Mouse (Mus musculus) kidney, embryonic 14.5 days (tissue): ENCODE data around the gene Gps2. TPM values are rescaled to one million over a fixed set of nuclear protein-coding genes. Genes with fewer than 3 reads are reported as not detected.
"Not testable (repeated sequence)": the region's sequence is repeated elsewhere in the genome, so short reads cannot be mapped to it uniquely, and the experiment has no call there.

Experiments used
- ATAC-seq: fragments of 200-750 bp; cut with Nextera tagmentation; 2 replicates; pipeline ENCODE4 v1.8.0; 2017; ENCODE audit warnings: moderate number of reproducible peaks, mild to moderate bottlenecking, moderate TSS enrichment, moderate library complexity; ENCODE audit not compliant: low FRiP score, low TSS enrichment
- H3K27ac ChIP-seq: fragments of 300-500 bp; sonication (generic); 2 replicates; pipeline ENCODE4 v1.5.1; 2014; ENCODE audit warnings: low read depth, mild to moderate bottlenecking, low read length, moderate library complexity, mixed read lengths
- H3K27me3 ChIP-seq: fragments of 300-500 bp; sonication (generic); 2 replicates; pipeline ENCODE4 v1.6.1; 2014; ENCODE audit warnings: mild to moderate bottlenecking, low read length; ENCODE audit not compliant: control insufficient read depth, insufficient read depth
- H3K36me3 ChIP-seq: fragments of 300-500 bp; sonication (generic); 2 replicates; pipeline ENCODE4 v1.6.1; 2014; ENCODE audit warnings: low read length, mixed read lengths; ENCODE audit not compliant: control insufficient read depth, insufficient read depth
- H3K4me1 ChIP-seq: fragments of 300-500 bp; sonication (generic); 2 replicates; pipeline ENCODE4 v1.6.1; 2014; ENCODE audit warnings: low read length, mixed read lengths; ENCODE audit not compliant: control insufficient read depth, insufficient read depth
- H3K4me2 ChIP-seq: fragments of 300-500 bp; sonication (generic); replicated peaks from 2 replicates; pipeline ENCODE4 v1.6.1; 2014; ENCODE audit warnings: low read depth, mild to moderate bottlenecking, low read length
- H3K4me3 ChIP-seq: fragments of 300-500 bp; sonication (generic); 2 replicates; pipeline ENCODE4 v1.5.1; 2014; ENCODE audit warnings: mild to moderate bottlenecking, low read length
- H3K9ac ChIP-seq: fragments of 300-500 bp; sonication (generic); 2 replicates; pipeline ENCODE4 v1.6.1; 2014; ENCODE audit warnings: low read depth, mild to moderate bottlenecking, low read length, moderate library complexity
- H3K9me3 ChIP-seq: fragments of 300-500 bp; sonication (generic); 2 replicates; pipeline ENCODE4 v1.6.1; 2016; ENCODE audit warnings: low read length; ENCODE audit not compliant: control insufficient read depth
- WGBS: fragments of 180-500 bp; shearing (Covaris S2); extraction: QIAGEN DNeasy Blood & Tissue Kit; methylation state at CpG from one replicate; pipeline ENCODE4 v1.1.7; 2014; 5-methylcytosine and 5-hydroxymethylcytosine counted together
- polyA plus RNA-seq: library from polyadenylated mRNA; unstranded; fragments of >200 nt; fragmentation: Nextera tagmentation; extraction: Ambion mirVana; gene quantifications from 2 replicates; pipeline ENCODE4 v1.2.1, GENCODE M21; 2014

The Gps2 gene
- polyA plus RNA-seq, 1 experiment from 2014 or later, result 73.4 TPM

- Histone ChIP-seq H3K4me1 (0 out of 2 replicates have a peak, but pooled peaks cover 3% of the 10 kb centered on the region), H3K9me3 (no peaks in the 10 kb centered on the region), H3K4me2 (no peak overlapping the region), H3K36me3 (no peaks in the 10 kb centered on the region), H3K27me3 (no peaks in the 10 kb centered on the region), H3K4me3 (no peak overlapping the region), H3K27ac (no peak overlapping the region), H3K9ac (no peak overlapping the region; the same call in 1 of the 2 replicates)
- no peak for ATAC-seq
- WGBS, result 70% methylated on average over 11 of the region's 11 CpGs
Observed at GRCm38 (mm10) chr11:69953267-69953915, 39.7 kb downstream of the Gps2 start.

DNA sequence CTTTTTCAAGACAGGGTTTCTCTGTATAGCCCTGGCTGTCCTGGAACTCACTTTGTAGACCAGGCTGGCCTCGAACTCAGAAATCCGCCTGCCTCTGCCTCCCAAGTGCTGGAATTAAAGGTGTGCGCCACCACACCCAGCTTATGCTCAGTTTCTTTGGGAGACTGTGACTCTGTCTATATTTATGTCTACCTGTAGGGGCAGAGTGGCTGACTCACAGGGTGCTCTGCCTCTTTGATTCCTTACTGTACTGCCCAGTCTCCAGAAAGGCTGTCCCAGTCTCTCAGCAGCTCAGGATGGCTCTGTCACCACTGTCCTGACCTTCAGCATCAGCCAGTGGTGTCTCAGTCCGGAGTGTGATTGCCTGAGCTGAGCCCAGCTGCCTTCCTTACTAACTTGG lies 41.9 kb downstream of the Gps2 start:
- H3K9ac ChIP-seq, H3K4me2 ChIP-seq, H3K27me3 ChIP-seq, H3K4me3 ChIP-seq, H3K9me3 ChIP-seq, ATAC-seq, H3K27ac ChIP-seq, H3K4me1 ChIP-seq, H3K36me3 ChIP-seq: not testable (repeated sequence)
- 77% methylated on average over 4 of the region's 4 CpGs for WGBS

- Histone ChIP-seq H3K36me3 (no peaks in the 10 kb centered on the region), H3K4me2 (no peak overlapping the region), H3K9me3 (no peaks in the 10 kb centered on the region), H3K4me1 (no peaks in the 10 kb centered on the region), H3K9ac (no peak overlapping the region), H3K27ac (no peak overlapping the region), H3K4me3 (no peak overlapping the region), H3K27me3 (no peaks in the 10 kb centered on the region)
- no peak for ATAC-seq
- WGBS, result 69% methylated on average over 1 of the region's 1 CpGs
Observed at GRCm38 (mm10) chr11:69956218-69956617, 42.5 kb downstream of the Gps2 start.

GRCm38 (mm10) chr11:69960616-69961015 lies 46.9 kb downstream of the Gps2 start:
- ATAC-seq, result no peak
- peaks cover 17% of the 10 kb centered on the region for H3K27me3 ChIP-seq
- WGBS, result 43% methylated on average over 5 of the region's 5 CpGs
- H3K36me3 ChIP-seq, result no peaks in the 10 kb centered on the region
- H3K4me1 ChIP-seq, result no peaks in the 10 kb centered on the region
- no peak overlapping the region for H3K27ac ChIP-seq
- no peak overlapping the region for H3K9ac ChIP-seq
- no peak overlapping the region for H3K4me3 ChIP-seq
- no peak overlapping the region for H3K4me2 ChIP-seq
- no peaks in the 10 kb centered on the region for H3K9me3 ChIP-seq

DNA sequence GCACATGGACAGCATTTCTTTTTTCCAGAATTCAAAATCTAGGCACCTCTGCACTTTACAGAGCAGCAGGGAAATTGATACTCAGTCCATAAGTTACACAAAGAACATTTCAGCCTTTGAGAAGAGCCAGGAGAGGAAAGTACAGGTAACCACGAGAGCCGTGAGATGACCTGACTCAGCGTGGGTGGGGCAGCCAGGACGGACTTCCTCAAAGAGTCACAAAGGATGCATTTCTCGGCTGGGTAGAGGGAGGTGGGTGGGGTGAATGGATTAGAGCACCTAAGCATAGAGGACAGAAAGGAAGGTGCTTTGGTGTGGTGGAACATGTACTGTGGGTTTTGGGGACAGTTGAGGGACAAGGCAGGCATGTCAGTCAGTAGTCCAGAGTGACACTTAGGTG lies 48.2 kb downstream of the Gps2 start:
- no peaks in the 10 kb centered on the region for H3K9me3 ChIP-seq
- no peak overlapping the region for H3K4me3 ChIP-seq
- ATAC-seq, result no peak
- H3K9ac ChIP-seq, result no peak overlapping the region
- H3K36me3 ChIP-seq, result no peaks in the 10 kb centered on the region
- peaks cover 4% of the 10 kb centered on the region; the same call in 1 of the 2 replicates for H3K4me1 ChIP-seq
- 31% methylated on average over 5 of the region's 5 CpGs for WGBS
- peaks cover 29% of the 10 kb centered on the region for H3K27me3 ChIP-seq
- no peak overlapping the region for H3K4me2 ChIP-seq
- H3K27ac ChIP-seq, result no peak overlapping the region

DNA sequence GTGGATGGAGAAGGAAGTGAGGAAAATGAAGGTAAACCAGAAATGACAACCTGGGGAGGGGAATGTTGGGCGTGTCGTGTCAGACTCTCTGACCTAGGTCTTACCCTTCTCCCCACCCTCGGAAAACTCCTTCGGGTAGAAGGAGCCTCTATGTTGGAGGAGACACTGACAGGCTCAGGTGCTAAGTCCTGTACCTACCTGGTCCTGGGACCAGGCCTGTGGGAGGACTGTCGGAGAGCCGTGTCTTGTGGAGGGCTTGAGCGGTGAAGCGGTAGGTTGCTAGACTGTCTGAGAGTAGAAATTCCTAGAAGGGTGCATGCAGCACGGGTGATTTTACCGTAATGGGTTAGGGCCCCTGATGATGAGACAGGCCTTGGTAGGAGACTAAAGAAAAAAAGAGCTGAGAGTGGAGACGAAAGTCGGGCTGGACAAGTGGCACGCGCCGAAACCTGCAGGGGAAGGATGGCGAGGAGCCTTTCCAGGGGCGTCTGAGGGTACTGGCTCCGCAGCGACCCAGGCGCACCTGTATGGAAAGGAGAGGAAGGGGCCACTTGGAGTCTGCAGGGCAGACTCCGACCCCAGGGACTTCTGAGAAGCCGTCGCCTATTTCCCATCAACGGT lies 51.1 kb downstream of the Gps2 start, which contains the start of gene Cldn7:
Gene Cldn7, plus strand, starts transcription at position 130 of the 621 bp plus-strand sequence.
- Histone ChIP-seq H3K4me1 (peaks cover 4% of the 10 kb centered on the region; the same call in 1 of the 2 replicates), H3K36me3 (peaks cover 17% of the 10 kb centered on the region), H3K4me3 (peak within 1 kb of the TSS; percentile 44), H3K9ac (peak within 1 kb of the TSS; percentile 67), H3K27ac (peak within 1 kb of the TSS; percentile 80), H3K27me3 (peaks cover 33% of the 10 kb centered on the region), H3K4me2 (peak within 1 kb of the TSS; percentile 55), H3K9me3 (no peaks in the 10 kb centered on the region)
- 8% methylated on average over 24 of the region's 24 CpGs for WGBS
- ATAC-seq, result peak; percentile 41

DNA sequence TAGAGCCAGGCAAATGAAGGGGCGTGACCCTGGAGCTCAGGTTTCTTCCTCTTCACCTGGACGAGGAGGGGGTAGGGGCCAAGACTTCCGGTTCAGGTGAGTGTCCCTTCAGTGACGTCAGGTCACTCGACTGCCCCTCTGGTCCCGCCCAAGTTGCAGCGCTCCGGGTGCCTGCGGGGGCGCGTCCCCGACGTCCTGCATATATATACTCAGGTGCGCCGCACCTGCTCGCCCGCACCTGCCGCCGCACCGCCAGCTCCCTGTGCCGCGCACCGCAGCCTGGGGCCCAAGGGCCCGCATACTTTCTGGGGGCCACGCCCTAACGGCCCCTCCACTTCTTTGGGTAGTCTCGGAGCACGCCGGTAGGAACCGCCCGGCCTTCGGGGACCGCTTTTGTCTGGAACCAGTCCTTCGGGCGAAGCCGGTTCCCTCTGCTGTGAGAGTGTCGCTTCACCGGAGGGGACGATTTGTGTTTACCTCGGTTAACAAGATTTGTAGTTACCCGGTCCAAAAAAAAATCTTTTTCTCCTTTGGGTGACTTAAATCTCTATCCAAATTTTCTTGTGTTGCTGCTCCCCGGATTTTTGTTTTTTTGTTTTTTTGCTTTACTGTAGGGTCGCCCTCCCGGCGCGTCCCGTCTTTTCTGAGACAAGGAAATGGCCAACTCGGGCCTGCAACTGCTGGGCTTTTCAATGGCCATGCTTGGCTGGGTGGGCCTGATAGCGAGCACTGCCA lies 51.8 kb downstream of the Gps2 start:
- peak overlapping the region; percentile 55 for H3K4me2 ChIP-seq
- H3K36me3 ChIP-seq, result peaks cover 24% of the 10 kb centered on the region
- H3K4me3 ChIP-seq, result peak overlapping the region; percentile 44
- ATAC-seq, result peak; percentile 36
- H3K27me3 ChIP-seq, result peaks cover 33% of the 10 kb centered on the region
- H3K9me3 ChIP-seq, result no peaks in the 10 kb centered on the region
- 1% methylated on average over 49 of the region's 49 CpGs for WGBS
- H3K27ac ChIP-seq, result peak overlapping the region; percentile 80
- peak overlapping the region; percentile 67 for H3K9ac ChIP-seq
- H3K4me1 ChIP-seq, result peaks cover 4% of the 10 kb centered on the region; the same call in 1 of the 2 replicates
